Mouse (Mus musculus) lung, postnatal 14 days (tissue): ENCODE results near the gene Ube2z.

Experiments
- DNase-seq: peaks from one replicate; pipeline ENCODE4 v3.0.0; 2021

The Ube2z gene

DNA sequence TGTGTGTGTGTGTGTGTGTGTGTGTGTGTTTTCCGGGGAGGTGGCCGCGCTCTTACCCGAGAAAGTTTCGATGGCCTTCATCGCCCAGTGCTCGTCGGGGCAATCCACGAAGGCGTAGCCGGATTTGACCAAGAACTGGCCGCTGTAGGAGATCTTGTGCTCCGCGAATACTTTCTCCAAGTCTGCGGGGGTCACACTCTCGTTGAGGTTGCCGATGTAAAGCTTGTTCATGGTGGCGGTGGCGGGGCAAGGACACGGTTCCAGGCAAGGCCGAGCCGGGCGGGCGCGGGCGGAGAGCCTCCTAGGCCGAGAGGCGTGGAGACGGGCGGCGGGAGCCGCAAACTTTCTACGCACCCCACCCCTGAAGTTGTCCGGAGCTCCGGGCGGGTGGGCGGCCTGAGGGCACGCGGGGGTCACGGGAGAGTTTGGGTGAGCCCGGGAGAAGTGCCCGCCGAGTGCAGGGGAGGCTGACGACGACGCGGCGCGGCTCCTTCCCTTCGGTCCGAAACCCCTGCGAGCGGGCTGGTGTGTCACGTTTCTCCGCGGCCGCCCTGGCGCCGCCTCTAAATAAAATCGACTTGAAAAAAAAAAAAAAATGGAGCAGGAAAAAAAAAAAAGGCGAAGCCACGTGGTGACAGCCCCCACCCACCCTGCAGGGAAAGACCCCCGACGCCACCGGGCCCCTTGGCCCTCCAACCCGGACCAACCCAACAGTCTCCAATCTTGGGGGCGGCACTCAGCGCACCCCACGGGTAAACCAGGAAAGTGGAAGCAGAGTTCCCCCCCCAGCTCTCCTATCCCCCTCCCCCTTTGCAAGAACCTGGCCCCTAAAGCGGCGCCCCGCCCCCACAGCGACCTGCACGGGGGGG, 59.6 kb downstream of the Ube2z start, which contains the start of gene Igf2bp1:
Gene Igf2bp1 (minus strand): TSS at position 538 of the 869 bp plus-strand sequence.
- peak; percentile 19 for DNase-seq

DNA sequence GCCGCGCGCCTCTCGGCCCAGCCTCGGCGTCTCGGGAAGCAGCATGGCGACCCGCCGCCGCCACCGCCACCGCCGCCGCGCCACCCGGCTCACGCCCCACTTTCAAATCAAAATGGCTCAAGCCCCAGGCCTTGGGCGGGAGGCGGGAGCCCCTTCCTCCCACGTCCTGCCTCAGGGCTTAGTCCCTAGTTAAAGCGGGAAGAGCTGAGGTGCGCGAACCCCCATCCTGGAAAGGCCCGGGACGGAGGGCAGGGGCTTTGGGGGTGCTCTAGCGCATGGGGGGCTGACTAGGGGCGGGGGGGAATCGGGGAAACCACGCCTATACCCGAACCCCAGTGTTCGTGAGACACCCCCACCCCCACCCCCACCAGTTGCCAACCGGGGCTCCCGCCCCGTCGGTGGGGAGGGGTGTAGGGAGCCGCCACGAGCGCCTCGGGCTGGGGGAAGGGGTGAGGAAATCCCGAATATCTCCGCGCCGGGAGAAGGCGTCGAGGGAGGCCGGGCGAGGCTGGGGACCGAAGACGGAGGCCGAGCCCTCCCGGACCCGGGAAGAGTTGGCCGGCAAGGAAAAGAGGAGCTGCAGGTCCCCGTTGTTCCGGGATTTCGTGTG, 60.3 kb downstream of the Ube2z start:
- no peak for DNase-seq

DNA sequence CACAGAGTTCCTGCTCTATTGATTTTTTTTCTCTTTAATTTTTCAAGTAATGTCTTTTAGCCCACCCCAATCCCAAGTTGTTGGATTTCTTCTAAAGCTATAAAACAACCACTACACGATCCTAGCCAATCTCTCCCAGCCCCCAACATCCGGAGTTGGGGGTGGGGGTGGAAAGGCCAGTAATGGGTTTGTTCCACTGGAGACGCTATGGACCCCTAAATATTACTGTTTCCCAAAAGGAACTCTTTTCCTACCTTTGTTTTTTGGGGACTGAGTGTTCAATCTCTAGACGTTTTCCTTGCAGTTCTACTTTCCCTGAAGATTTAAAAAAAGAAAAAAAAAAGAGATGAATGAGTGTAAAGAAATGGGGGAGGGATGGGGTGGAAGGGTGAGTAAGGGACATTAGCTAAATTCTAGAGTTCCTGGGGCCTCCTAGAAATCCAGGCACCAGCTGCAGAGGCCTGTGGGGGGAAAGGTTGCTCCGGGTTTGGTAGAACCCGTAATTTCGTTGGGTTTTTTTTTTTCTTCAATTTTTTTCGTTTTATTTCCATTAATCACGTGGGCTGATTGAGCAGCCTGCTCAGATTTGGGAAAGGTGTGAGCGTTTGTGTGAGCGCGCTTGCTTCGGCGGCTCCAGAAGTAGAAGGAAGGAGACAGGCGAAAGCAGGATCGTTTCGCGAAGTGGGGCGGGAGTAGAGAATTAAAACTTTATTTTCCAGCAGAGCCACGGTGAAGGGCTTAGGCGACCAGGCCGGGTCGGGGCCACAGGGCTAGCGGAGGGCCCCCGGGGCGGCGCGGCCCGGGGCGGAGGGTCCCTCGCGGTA, 61.0 kb downstream of the Ube2z start:
- no peak for DNase-seq

DNA sequence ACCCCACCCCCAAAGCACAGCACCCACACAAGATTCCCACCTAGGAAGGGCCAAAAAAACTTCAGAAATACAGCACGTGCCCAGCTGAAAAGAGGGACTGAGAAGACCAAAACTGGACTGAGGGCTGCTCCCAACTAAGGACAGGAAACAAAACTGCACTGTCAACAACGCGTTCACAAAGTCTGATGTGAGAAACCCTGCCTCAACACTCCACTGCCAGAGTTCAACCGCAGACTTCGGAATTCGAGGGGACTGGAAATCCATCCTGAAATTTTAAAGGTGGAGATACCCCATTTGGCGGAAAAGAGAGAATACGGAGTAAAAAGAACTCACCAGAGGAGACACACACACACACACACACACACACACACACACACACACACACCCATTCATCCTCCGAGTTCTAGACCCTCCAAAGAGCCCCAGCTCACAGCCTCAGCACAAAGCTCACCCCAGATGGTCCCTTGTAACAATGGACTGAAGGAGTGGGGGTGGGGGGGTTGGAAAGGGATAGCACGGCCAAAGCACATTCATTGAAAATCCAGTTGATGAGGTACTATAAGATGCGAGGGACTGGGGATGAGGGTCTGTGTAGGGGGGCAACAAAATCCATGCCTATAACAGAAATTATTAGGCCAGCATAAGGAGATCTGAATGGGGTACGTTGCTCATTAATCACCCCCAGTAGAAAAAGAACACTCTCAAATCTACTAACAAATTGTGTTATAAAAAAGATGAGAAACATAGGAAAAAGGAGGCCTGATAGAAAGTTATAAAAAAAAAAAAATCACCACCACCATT, 61.9 kb downstream of the Ube2z start:
- DNase-seq: no peak
